Mouse (Mus musculus) adrenal gland, adult 2 months (tissue): ENCODE data around the gene Memo1. TPM values are rescaled to one million over a fixed set of nuclear protein-coding genes. Genes with fewer than 3 reads are reported as not detected.

Source experiments
- polyA plus RNA-seq: library from polyadenylated mRNA; depleted of rRNA; stranded (reverse); fragments of >200 nt; gene quantifications from 2 replicates; pipeline ENCODE4 v1.2.3, GENCODE M21; 2012; rRNA removed
- total RNA-seq, 2 experiments: library from RNA; stranded (reverse); gene quantifications; 2 replicates each; pipeline ENCODE4 v1.2.3; 2021

Memo1 gene
- total and polyA plus RNA-seq, 3 experiments = 61.3 to 104 (median 100) TPM

Other genes with a start within 250 kb of the Memo1 start
- 1,000 to 10,000 TPM in 1 of 2 experiments, 100 to 1,000 TPM in 1; 132 to 3,255 TPM for gene Srd5a2, start 247.6 kb downstream of the Memo1 start, total RNA-seq
- gene Srd5a2, start 247.6 kb downstream of the Memo1 start, polyA plus RNA-seq = 34.4 and 640 TPM in 2 replicates
- gene Dpy30, start 28.4 kb upstream of the Memo1 start, total RNA-seq = 10 to 100 TPM; 78.9 to 85.8 TPM
- gene Dpy30, start 28.4 kb upstream of the Memo1 start, polyA plus RNA-seq = 26.9 and 34.0 TPM in 2 replicates
- gene Spast, start 43.5 kb upstream of the Memo1 start, total RNA-seq = 10 to 100 TPM; 26.1 to 33.4 TPM
- gene Spast, start 43.5 kb upstream of the Memo1 start, polyA plus RNA-seq = 11.0 and 12.5 TPM in 2 replicates
- 10 to 100 TPM; 27.2 to 29.4 TPM for gene Slc30a6, start 100.1 kb upstream of the Memo1 start, total RNA-seq
- 10.3 and 12.0 TPM in 2 replicates for gene Slc30a6, start 100.1 kb upstream of the Memo1 start, polyA plus RNA-seq
- under 1 TPM; 0.43 to 0.52 TPM for gene Nlrc4, start 163.6 kb upstream of the Memo1 start, total RNA-seq
- gene Nlrc4, start 163.6 kb upstream of the Memo1 start, polyA plus RNA-seq = 0.03 and 0.10 TPM in 2 replicates
- 100 to 1,000 TPM in 1 of 2 experiments, 10 to 100 TPM in 1; 88.5 to 130 TPM for gene Yipf4, start 194.0 kb upstream of the Memo1 start, total RNA-seq
- 308 and 320 TPM in 2 replicates for gene Yipf4, start 194.0 kb upstream of the Memo1 start, polyA plus RNA-seq
- gene Birc6, start 232.8 kb upstream of the Memo1 start, total RNA-seq = 100 to 1,000 TPM in 1 of 2 experiments, 10 to 100 TPM in 1; 95.6 to 116 TPM
- 41.8 and 46.6 TPM in 2 replicates for gene Birc6, start 232.8 kb upstream of the Memo1 start, polyA plus RNA-seq